Comparison of ENCODE assay signal across 8 mouse cellular contexts in genomic region chrX:99975985-99976924, GRCm38 (mm10). TPM values are rescaled to one million over a fixed set of nuclear protein-coding genes. Genes with fewer than 3 reads are reported as not detected.
DNase-seq lines count a peak whose midpoint lies in the region; ATAC-seq and TF ChIP-seq lines count a peak whose summit lies in the region.

No protein-coding gene starts in this region.

- H3K27ac ChIP-seq in ES-Bruce4 (ENCODE audit: insufficient read depth, low read length), result no peak overlapping the region
- peak overlapping the region; percentile 66; the same call in 1 of the 2 replicates for H3K27ac ChIP-seq in embryonic facial prominence, embryonic 15.5 days (replicated peaks)
- H3K27ac ChIP-seq in heart, embryonic 15.5 days, result peak overlapping the region; percentile 53
- H3K27ac ChIP-seq in kidney, postnatal 0 days, result no peak overlapping the region; the same call in 1 of the 2 replicates

- no peaks in the 10 kb centered on the region for H3K36me3 ChIP-seq in ES-Bruce4 (ENCODE audit: control insufficient read depth, insufficient read depth, low read length, poor library complexity, severe bottlenecking)
- no peaks in the 10 kb centered on the region for H3K36me3 ChIP-seq in embryonic facial prominence, embryonic 15.5 days
- no peaks in the 10 kb centered on the region for H3K36me3 ChIP-seq in heart, embryonic 15.5 days
- no peaks in the 10 kb centered on the region for H3K36me3 ChIP-seq in kidney, postnatal 0 days (ENCODE audit: insufficient read depth, low read length)

- peak; percentile 36; the same call in 1 of the 2 replicates for ATAC-seq in embryonic facial prominence, embryonic 15.5 days (ENCODE audit: insufficient number of reproducible peaks, low FRiP score, low TSS enrichment, low read depth)
- ATAC-seq in heart, embryonic 15.5 days (replicated peaks; ENCODE audit: insufficient number of reproducible peaks, insufficient read depth, low FRiP score, low read depth), result peak; percentile 24; the same call in 1 of the 2 replicates
- peak; percentile 22; the same call in 1 of the 2 replicates for ATAC-seq in kidney, postnatal 0 days (replicated peaks; ENCODE audit: low FRiP score, low read depth)

- no peaks in the 10 kb centered on the region for H3K9me3 ChIP-seq in ES-Bruce4 (replicated peaks; ENCODE audit: control insufficient read depth, insufficient read depth, low read length, poor library complexity, severe bottlenecking)
- H3K9me3 ChIP-seq in embryonic facial prominence, embryonic 15.5 days (replicated peaks), result no peaks in the 10 kb centered on the region
- H3K9me3 ChIP-seq in heart, embryonic 15.5 days (replicated peaks), result no peaks in the 10 kb centered on the region
- H3K9me3 ChIP-seq in kidney, postnatal 0 days (replicated peaks; ENCODE audit: low read length), result no peaks in the 10 kb centered on the region

- no peaks in the 10 kb centered on the region for H3K4me1 ChIP-seq in ES-Bruce4 (ENCODE audit: control insufficient read depth, insufficient read depth, low read length)
- no peaks in the 10 kb centered on the region for H3K4me1 ChIP-seq in embryonic facial prominence, embryonic 15.5 days
- H3K4me1 ChIP-seq in heart, embryonic 15.5 days (replicated peaks), result no peaks in the 10 kb centered on the region
- no peaks in the 10 kb centered on the region for H3K4me1 ChIP-seq in kidney, postnatal 0 days (replicated peaks; ENCODE audit: insufficient read depth, low read length)

- no peak for TF ChIP-seq POLR2A in ES-Bruce4 (IDR thresholded peaks at IDR 0.05; ENCODE audit: insufficient read depth, low read length)

- peak; percentile 44 for DNase-seq in R1 (ENCODE audit: low read depth, low spot score)
- DNase-seq in kidney, postnatal 0 days (ENCODE audit: low spot score), result peak; percentile 8
- DNase-seq in lung, postnatal 14 days, result peak; percentile 21
- DNase-seq in retina, embryonic 14.5 days (ENCODE audit: low spot score), result peak; percentile 11
- DNase-seq in T-cell, adult 2 months (ENCODE audit: low spot score), result no peak

- H3K4me2 ChIP-seq in embryonic facial prominence, embryonic 15.5 days (replicated peaks), result peak overlapping the region; percentile 78
- H3K4me2 ChIP-seq in heart, embryonic 15.5 days, result peak overlapping the region; percentile 92
- peak overlapping the region; percentile 78 for H3K4me2 ChIP-seq in kidney, postnatal 0 days (ENCODE audit: low read length)

- TF ChIP-seq CTCF in ES-Bruce4 (IDR thresholded peaks at IDR 0.05; ENCODE audit: low read depth, low read length), result no peak
- TF ChIP-seq CTCF in kidney, postnatal 0 days (IDR thresholded peaks at IDR 0.05; ENCODE audit: low read depth), result no peak

- H3K9ac ChIP-seq in ES-Bruce4 (ENCODE audit: low read depth, poor library complexity, severe bottlenecking), result peak overlapping the region; percentile 87
- H3K9ac ChIP-seq in embryonic facial prominence, embryonic 15.5 days, result peak overlapping the region; percentile 37; the same call in 1 of the 2 replicates
- H3K9ac ChIP-seq in heart, embryonic 15.5 days, result peak overlapping the region; percentile 59
- peak overlapping the region; percentile 47 for H3K9ac ChIP-seq in kidney, postnatal 0 days (ENCODE audit: low read depth, low read length)

- 22% methylated on average over 42 of the region's 48 CpGs for WGBS in embryonic facial prominence, embryonic 15.5 days
- 12% methylated on average over 45 of the region's 48 CpGs for WGBS in heart, embryonic 15.5 days
- WGBS in kidney, postnatal 0 days, result 31% methylated on average over 47 of the region's 48 CpGs

- no peaks in the 10 kb centered on the region for H3K27me3 ChIP-seq in ES-Bruce4 (ENCODE audit: control insufficient read depth, insufficient read depth, low read length, poor library complexity, severe bottlenecking)
- H3K27me3 ChIP-seq in embryonic facial prominence, embryonic 15.5 days, result peaks cover 3% of the 10 kb centered on the region; the same call in 1 of the 2 replicates
- H3K27me3 ChIP-seq in heart, embryonic 15.5 days, result no peaks in the 10 kb centered on the region
- H3K27me3 ChIP-seq in kidney, postnatal 0 days (ENCODE audit: insufficient read depth, low read length), result no peaks in the 10 kb centered on the region

- H3K4me3 ChIP-seq in ES-Bruce4 (ENCODE audit: low read depth, low read length), result peak overlapping the region; percentile 94
- H3K4me3 ChIP-seq in embryonic facial prominence, embryonic 15.5 days (replicated peaks), result peak overlapping the region; percentile 55
- H3K4me3 ChIP-seq in heart, embryonic 15.5 days, result peak overlapping the region; percentile 64
- peak overlapping the region; percentile 43 for H3K4me3 ChIP-seq in kidney, postnatal 0 days (replicated peaks; ENCODE audit: low read depth, low read length)

- no peak for TF ChIP-seq EP300 in ES-Bruce4 (IDR thresholded peaks at IDR 0.05; ENCODE audit: insufficient read depth, low read depth, low read length)

RNA-seq across cellular contexts. Expression of gene Eda, which starts 0.8 kb away (rescaled TPM):
- polyA plus RNA-seq in ES-Bruce4 (2011; ENCODE audit: insufficient read depth, insufficient read length, low read depth, missing spikeins), result 1.9 TPM in 2 replicates
- 4.5 TPM in 2 replicates for polyA plus RNA-seq in embryonic facial prominence, embryonic 15.5 days (2015; fragmentation: Nextera tagmentation; extraction: Ambion mirVana)
- 2.8 and 3.2 TPM in 2 replicates for polyA plus RNA-seq in heart, embryonic 15.5 days (2015; fragmentation: Nextera tagmentation; extraction: Ambion mirVana)
- 1.1 and 1.3 TPM in 2 replicates for polyA plus RNA-seq in kidney, postnatal 0 days (2015; fragmentation: Nextera tagmentation; extraction: Ambion mirVana)

Comparison
In these comparisons a context has a peak if more than half of its experiments do, and no peak if none do; other contexts are left out.
1. H3K27ac ChIP-seq: peak in embryonic facial prominence, embryonic 15.5 days (single experiment) and heart, embryonic 15.5 days (single experiment); none in ES-Bruce4 (single experiment) and kidney, postnatal 0 days (single experiment).
2. H3K4me3 ChIP-seq: peak in every context shown above with its lines; median percentile 94 in ES-Bruce4; 64 in heart, embryonic 15.5 days; 55 in embryonic facial prominence, embryonic 15.5 days; 43 in kidney, postnatal 0 days.
3. H3K9ac ChIP-seq: peak in every context shown above with its lines; median percentile 87 in ES-Bruce4; 59 in heart, embryonic 15.5 days; 47 in kidney, postnatal 0 days; 37 in embryonic facial prominence, embryonic 15.5 days.
4. Peak in every context shown above with its lines, with median percentiles within 50 percentile points of each other: ATAC-seq and H3K4me2 ChIP-seq.